Mouse (Mus musculus) small intestine, adult 2 months (tissue): ENCODE data around the gene Sult2b1. TPM values are rescaled to one million over a fixed set of nuclear protein-coding genes. Genes with fewer than 3 reads are reported as not detected.

Experiments used
- H3K27ac ChIP-seq: fragments of 200-500 bp; 2 replicates; pipeline ENCODE4 v1.5.1; 2012; ENCODE audit warnings: low read depth, low read length, control low read depth, inconsistent platforms; ENCODE audit not compliant: insufficient read depth
- H3K27me3 ChIP-seq: fragments of 200-500 bp; 2 replicates; pipeline ENCODE4 v1.6.1; 2012; ENCODE audit warnings: mild to moderate bottlenecking, moderate library complexity, low read length, inconsistent platforms; ENCODE audit not compliant: control insufficient read depth, insufficient read depth
- H3K36me3 ChIP-seq: fragments of 200-500 bp; 2 replicates; pipeline ENCODE4 v1.6.1; 2012; ENCODE audit warnings: mild to moderate bottlenecking, low read length, control low read depth, inconsistent platforms; ENCODE audit not compliant: control insufficient read depth, insufficient read depth
- H3K4me1 ChIP-seq: fragments of 200-500 bp; 2 replicates; pipeline ENCODE4 v1.6.1; 2012; ENCODE audit warnings: low read length, inconsistent platforms, mixed read lengths; ENCODE audit not compliant: control insufficient read depth, insufficient read depth, insufficient read length
- H3K4me3 ChIP-seq: fragments of 200-500 bp; 2 replicates; pipeline ENCODE4 v1.5.1; 2012; ENCODE audit warnings: low read depth, mild to moderate bottlenecking, control low read depth, inconsistent platforms, low read length, moderate library complexity
- CTCF ChIP-seq: fragments of 200-500 bp; IDR thresholded peaks from 2 replicates; pipeline ENCODE4 v1.5.1; 2012; ENCODE audit warnings: low read depth, mild to moderate bottlenecking, control low read depth, inconsistent platforms, low read length, moderate library complexity, mixed read lengths; ENCODE audit not compliant: insufficient replicate concordance, insufficient read length; ENCODE audit errors: extremely low read depth
- POLR2A ChIP-seq: fragments of 200-500 bp; IDR thresholded peaks from 2 replicates; pipeline ENCODE4 v1.6.1; 2012; ENCODE audit warnings: low read depth, mild to moderate bottlenecking, control low read depth, inconsistent platforms, low read length, moderate library complexity
- WGBS: fragments of 180-500 bp; shearing (Covaris S2); methylation state at CpG from one replicate; pipeline ENCODE4 v1.1.7; 2018; 5-methylcytosine and 5-hydroxymethylcytosine counted together
- polyA plus RNA-seq: library from polyadenylated mRNA; depleted of rRNA; stranded (reverse); fragments of >200 nt; gene quantifications from 2 replicates; pipeline ENCODE4 v1.2.3, GENCODE M21; 2012; rRNA removed

The Sult2b1 gene
- polyA plus RNA-seq, 1 experiment, result 454 TPM

DNA sequence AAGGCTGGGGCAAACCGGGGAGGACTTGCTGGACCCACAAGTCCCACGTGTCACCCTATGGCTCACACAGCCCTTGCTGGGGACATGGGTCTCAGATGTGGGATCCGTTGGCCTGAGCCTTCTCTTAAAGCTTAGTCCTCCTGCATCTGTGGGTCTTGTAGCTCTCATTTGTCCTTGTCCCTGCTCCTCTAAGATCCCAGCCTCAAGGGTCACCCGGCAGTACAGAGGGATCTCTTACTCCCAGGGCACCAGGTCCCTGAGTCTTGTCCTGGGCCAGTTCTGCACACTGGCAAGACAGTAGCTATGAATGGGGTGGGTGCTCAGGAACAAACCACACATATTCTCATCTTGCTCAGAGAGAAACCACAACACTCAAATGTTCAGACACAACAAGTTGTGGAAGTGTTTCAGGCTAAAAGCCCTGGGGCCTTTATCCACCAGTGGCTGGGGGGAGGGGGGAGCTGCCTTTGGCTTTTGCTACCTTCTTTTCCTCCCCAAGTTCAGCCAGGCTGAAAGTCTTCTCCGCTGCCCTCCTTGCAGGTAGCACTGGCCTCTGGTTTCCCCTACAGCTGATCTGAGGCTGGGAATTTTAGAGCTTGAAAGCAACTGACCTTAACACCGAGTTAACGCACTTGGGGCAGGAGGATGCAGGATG, 100.9 kb downstream of the Sult2b1 start, which contains the start of gene Ntn5:
Gene Ntn5 (plus strand): TSS at position 627 of the 655 bp plus-strand sequence.
- Histone ChIP-seq H3K4me1 (peaks cover 3% of the 10 kb centered on the region), H3K27ac (no peak within 1 kb of the TSS), H3K27me3 (peaks cover 11% of the 10 kb centered on the region; the same call in 1 of the 2 replicates), H3K36me3 (no peaks in the 10 kb centered on the region), H3K4me3 (no peak within 1 kb of the TSS)
- TF ChIP-seq CTCF, result no peak
- TF ChIP-seq POLR2A, result no peak
- WGBS, result 87% methylated on average over 7 of the region's 7 CpGs

DNA sequence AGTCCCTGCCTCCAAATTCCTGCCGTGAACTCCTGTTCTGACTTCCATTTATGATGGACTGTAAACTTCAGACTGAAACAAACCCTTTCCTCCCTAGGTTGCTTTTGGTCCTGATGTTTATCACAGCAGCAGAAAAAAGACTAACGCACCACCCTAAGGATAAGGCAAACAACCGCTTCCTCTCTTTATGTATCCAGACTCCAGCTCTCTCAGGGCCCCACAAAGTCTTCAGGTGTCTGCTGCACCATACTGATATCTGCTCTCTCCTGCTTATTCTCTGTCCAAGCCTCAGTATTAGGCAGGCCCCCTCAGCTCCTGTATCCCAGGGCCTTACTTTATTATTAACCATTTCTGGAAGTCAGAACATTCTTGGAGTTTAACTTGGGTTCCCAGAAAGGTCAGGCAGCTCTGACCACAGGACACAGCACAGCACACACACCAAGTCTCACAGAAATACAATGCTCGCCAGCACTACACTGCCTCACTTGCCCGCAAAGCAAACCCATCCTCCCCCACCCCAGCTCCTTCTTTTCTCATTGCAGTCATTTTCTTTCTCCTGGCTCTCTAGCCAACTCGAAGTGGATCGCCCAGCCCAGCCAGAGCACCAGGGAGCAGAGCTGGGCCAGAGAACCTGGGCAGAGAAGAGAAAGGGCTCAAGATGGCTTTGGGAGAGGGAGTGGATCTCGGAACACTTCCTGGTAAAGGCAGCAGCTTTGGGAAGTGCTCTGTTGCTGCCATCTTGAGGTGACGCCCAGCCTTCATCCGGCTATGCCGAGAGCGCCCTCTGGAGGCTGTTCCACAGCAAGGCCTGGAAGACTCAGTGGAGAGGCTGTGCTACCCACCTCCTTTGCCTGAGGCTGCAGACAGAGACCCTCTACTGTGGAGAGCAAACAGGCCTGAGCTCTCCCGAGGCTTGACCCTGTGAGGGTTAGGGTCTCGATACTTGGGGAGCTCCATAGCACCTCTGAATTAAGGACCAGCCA, 102.0 kb downstream of the Sult2b1 start:
- peaks cover 15% of the 10 kb centered on the region; the same call in 1 of the 2 replicates for H3K27me3 ChIP-seq
- peak overlapping the region; percentile 16; the same call in 1 of the 2 replicates for H3K4me3 ChIP-seq
- 0 out of 2 replicates have a peak, but pooled peaks have one; percentile 10 for TF ChIP-seq POLR2A
- peak; percentile 98 for TF ChIP-seq CTCF
- H3K36me3 ChIP-seq, result no peaks in the 10 kb centered on the region
- peaks cover 4% of the 10 kb centered on the region for H3K4me1 ChIP-seq
- 36% methylated on average over 14 of the region's 14 CpGs for WGBS
- peak overlapping the region; percentile 33; the same call in 1 of the 2 replicates for H3K27ac ChIP-seq

DNA sequence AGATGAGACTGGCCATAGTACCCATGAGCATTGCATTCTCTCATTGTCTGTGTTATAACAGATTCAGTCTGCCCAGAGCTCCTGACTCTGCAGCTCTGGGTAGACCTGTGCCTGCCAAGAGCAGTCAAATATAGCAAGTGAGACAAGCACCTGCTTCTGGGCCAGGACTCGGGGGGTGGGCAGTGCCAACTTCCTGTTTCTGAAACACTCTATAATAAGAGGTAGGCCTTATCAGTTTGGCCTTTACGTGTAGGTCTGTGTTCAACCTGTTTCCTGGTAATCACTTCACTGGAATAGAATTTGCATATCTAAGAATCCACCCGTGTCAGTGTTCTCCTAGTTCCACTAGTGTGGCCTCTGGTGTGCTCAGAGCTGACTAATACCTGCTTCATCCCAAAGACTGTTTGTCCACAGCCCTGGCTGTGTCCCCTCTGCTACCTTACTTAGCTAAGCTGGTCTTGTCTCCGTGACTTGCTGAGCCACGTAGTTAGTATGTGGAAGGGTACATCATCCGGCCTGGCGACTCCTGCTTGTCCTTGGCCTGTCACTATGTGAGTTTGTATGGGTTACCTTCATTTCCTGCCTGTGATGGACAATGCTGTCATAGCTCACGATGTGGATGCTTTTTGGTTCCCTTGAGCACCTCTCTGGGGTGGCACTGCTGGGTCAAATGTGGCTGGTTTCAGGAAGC, 103.3 kb downstream of the Sult2b1 start:
- Histone ChIP-seq H3K4me1 (peaks cover 9% of the 10 kb centered on the region), H3K36me3 (no peaks in the 10 kb centered on the region), H3K27me3 (peaks cover 21% of the 10 kb centered on the region), H3K4me3 (no peak overlapping the region), H3K27ac (peak overlapping the region; percentile 71)
- no peak for TF ChIP-seq POLR2A
- TF ChIP-seq CTCF, result no peak
- WGBS, result 44% methylated on average over 8 of the region's 8 CpGs

Other genes with a start within 250 kb of the Sult2b1 start
- 0.20 and 0.25 TPM in 2 replicates for gene Hsd17b14, start 229.8 kb downstream of the Sult2b1 start, polyA plus RNA-seq
- gene Bcat2, start 214.5 kb downstream of the Sult2b1 start, polyA plus RNA-seq, result 26.3 and 41.8 TPM in 2 replicates
- 0.29 and 4.2 TPM in 2 replicates for gene Fgf21, start 169.2 kb downstream of the Sult2b1 start, polyA plus RNA-seq
- 1.7 and 2.5 TPM in 2 replicates for gene Fut1, start 167.4 kb downstream of the Sult2b1 start, polyA plus RNA-seq
- 0.24 and 0.25 TPM in 2 replicates for gene Izumo1, start 162.9 kb downstream of the Sult2b1 start, polyA plus RNA-seq
- 7.2 and 11.6 TPM in 2 replicates for gene Rasip1, start 157.2 kb downstream of the Sult2b1 start, polyA plus RNA-seq
- 0.63 and 0.84 TPM in 2 replicates for gene Mamstr, start 144.7 kb downstream of the Sult2b1 start, polyA plus RNA-seq
- 1.2 and 18.4 TPM in 2 replicates for gene Fut2, start 118.3 kb downstream of the Sult2b1 start, polyA plus RNA-seq
- 0.39 and 0.47 TPM in 2 replicates for gene Ntn5, start 100.6 kb downstream of the Sult2b1 start, polyA plus RNA-seq
- 0.14 and 0.22 TPM in 2 replicates for gene Sec1, start 90.3 kb downstream of the Sult2b1 start, polyA plus RNA-seq
- 2.1 and 2.3 TPM in 2 replicates for gene Car11, start 84.8 kb downstream of the Sult2b1 start, polyA plus RNA-seq
- 8.9 and 13.1 TPM in 2 replicates for gene Dbp, start 79.6 kb downstream of the Sult2b1 start, polyA plus RNA-seq
- 820 and 1,370 TPM in 2 replicates for gene Rpl18, start 69.2 kb downstream of the Sult2b1 start, polyA plus RNA-seq
- 87.3 and 164 TPM in 2 replicates for gene Sphk2, start 66.7 kb downstream of the Sult2b1 start, polyA plus RNA-seq
- gene Fam83e, start 63.5 kb downstream of the Sult2b1 start, polyA plus RNA-seq, result 64.5 and 102 TPM in 2 replicates
- 0.20 and 0.38 TPM in 2 replicates for gene Spaca4, start 58.9 kb downstream of the Sult2b1 start, polyA plus RNA-seq
- 1.9 and 2.1 TPM in 2 replicates for gene Lmtk3, start 931 bp downstream of the Sult2b1 start, polyA plus RNA-seq
- gene Cyth2, start 29.9 kb upstream of the Sult2b1 start, polyA plus RNA-seq, result 19.2 and 51.4 TPM in 2 replicates
- 0.08 and 0.28 TPM in 2 replicates for gene Kcnj14, start 40.1 kb upstream of the Sult2b1 start, polyA plus RNA-seq
- gene Grwd1, start 46.3 kb upstream of the Sult2b1 start, polyA plus RNA-seq, result 8.5 and 10.1 TPM in 2 replicates
- gene Kdelr1, start 88.1 kb upstream of the Sult2b1 start, polyA plus RNA-seq, result 178 and 333 TPM in 2 replicates
- 5.5 and 10.4 TPM in 2 replicates for gene Grin2d, start 93.7 kb upstream of the Sult2b1 start, polyA plus RNA-seq
- gene Syngr4, start 112.0 kb upstream of the Sult2b1 start, polyA plus RNA-seq, result 0.41 TPM in 1 of 2 replicates, not detected in the other
- gene Tmem143, start 112.3 kb upstream of the Sult2b1 start, polyA plus RNA-seq, result 30.9 and 46.4 TPM in 2 replicates
- 49.1 and 49.5 TPM in 2 replicates for gene Emp3, start 136.7 kb upstream of the Sult2b1 start, polyA plus RNA-seq
- 8.0 and 8.9 TPM in 2 replicates for gene Ccdc114, start 139.4 kb upstream of the Sult2b1 start, polyA plus RNA-seq
- 7.4 and 25.5 TPM in 2 replicates for gene Abcc6, start 245.6 kb upstream of the Sult2b1 start, polyA plus RNA-seq
- gene Nomo1, start 249.0 kb upstream of the Sult2b1 start, polyA plus RNA-seq, result 25.1 and 53.1 TPM in 2 replicates